Mouse (Mus musculus) embryonic facial prominence, embryonic 13.5 days (tissue): Measurements from ENCODE around the gene Ropn1l. TPM values are rescaled to one million over a fixed set of nuclear protein-coding genes. Genes with fewer than 3 reads are reported as not detected.

Experiments
- ATAC-seq: fragments of 200-750 bp; cut with Nextera tagmentation; 2 replicates; pipeline ENCODE4 v1.8.0; 2017; ENCODE audit warnings: low read depth; ENCODE audit not compliant: insufficient number of reproducible peaks, insufficient read depth, low FRiP score, low TSS enrichment
- H3K27ac ChIP-seq: fragments of 300-500 bp; sonication (generic); 2 replicates; pipeline ENCODE4 v1.5.1; 2015; ENCODE audit warnings: moderate library complexity, mild to moderate bottlenecking, inconsistent platforms
- H3K27me3 ChIP-seq: fragments of 300-500 bp; sonication (generic); 2 replicates; pipeline ENCODE4 v1.6.1; 2015; ENCODE audit warnings: mild to moderate bottlenecking, inconsistent platforms
- H3K36me3 ChIP-seq: fragments of 300-500 bp; sonication (generic); 2 replicates; pipeline ENCODE4 v1.6.1; 2015; ENCODE audit warnings: mild to moderate bottlenecking, inconsistent platforms
- H3K4me1 ChIP-seq: fragments of 300-500 bp; sonication (generic); 2 replicates; pipeline ENCODE4 v1.6.1; 2015; ENCODE audit warnings: inconsistent platforms
- H3K4me2 ChIP-seq: fragments of 300-500 bp; sonication (generic); 2 replicates; pipeline ENCODE4 v1.6.1; 2015; ENCODE audit warnings: moderate library complexity, mild to moderate bottlenecking, inconsistent platforms
- H3K4me3 ChIP-seq: fragments of 300-500 bp; sonication (generic); 2 replicates; pipeline ENCODE4 v1.5.1; 2015; ENCODE audit warnings: mild to moderate bottlenecking, inconsistent platforms
- H3K9ac ChIP-seq: fragments of 300-500 bp; sonication (generic); 2 replicates; pipeline ENCODE4 v1.6.1; 2015; ENCODE audit warnings: mild to moderate bottlenecking, inconsistent platforms
- H3K9me3 ChIP-seq: fragments of 300-500 bp; sonication (generic); 2 replicates; pipeline ENCODE4 v1.6.1; 2016; ENCODE audit warnings: inconsistent platforms
- WGBS: fragments of 180-500 bp; shearing (Covaris S2); methylation state at CpG from one replicate; pipeline ENCODE4 v1.1.7; 2015; ENCODE audit warnings: mixed read lengths; 5-methylcytosine and 5-hydroxymethylcytosine counted together
- polyA plus RNA-seq: library from polyadenylated mRNA; unstranded; fragments of >200 nt; fragmentation: Nextera tagmentation; extraction: Ambion mirVana; gene quantifications from 2 replicates; pipeline ENCODE4 v1.2.1, GENCODE M21; 2015

Ropn1l gene
- polyA plus RNA-seq, 1 experiment from 2014 or later = 1.5 TPM

GRCm38 (mm10) chr15:31402200-31402892, 51.2 kb downstream of the Ropn1l start:
- Histone ChIP-seq H3K36me3 (no peaks in the 10 kb centered on the region), H3K4me2 (no peak overlapping the region), H3K27ac (no peak overlapping the region), H3K27me3 (no peaks in the 10 kb centered on the region), H3K9ac (no peak overlapping the region), H3K4me1 (no peaks in the 10 kb centered on the region), H3K9me3 (no peaks in the 10 kb centered on the region), H3K4me3 (no peak overlapping the region)
- WGBS = 77% methylated on average over 12 of the region's 12 CpGs
- no peak for ATAC-seq

DNA sequence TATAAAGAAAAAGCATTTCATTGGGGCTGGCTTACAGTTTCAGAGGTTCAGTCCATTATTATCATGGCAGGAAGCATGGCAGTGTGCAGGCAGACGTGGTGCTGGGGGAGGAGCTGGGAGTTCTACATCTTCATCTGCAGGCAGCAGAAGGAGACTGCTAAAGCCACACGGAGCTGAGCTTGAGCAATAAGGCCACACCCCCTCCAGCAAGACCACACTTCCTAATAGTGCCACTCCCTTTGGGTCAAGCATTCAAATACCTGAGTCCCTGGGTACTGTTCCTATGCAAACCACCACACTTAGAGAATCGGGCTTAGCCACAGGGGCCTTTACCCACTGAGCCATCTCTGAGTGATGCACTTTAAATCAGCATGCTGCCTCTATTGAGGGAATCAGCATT, 52.6 kb downstream of the Ropn1l start:
- WGBS = 34% methylated on average over 3 of the region's 3 CpGs
- H3K27me3 ChIP-seq = no peaks in the 10 kb centered on the region
- no peaks in the 10 kb centered on the region for H3K9me3 ChIP-seq
- no peak for ATAC-seq
- H3K4me1 ChIP-seq = no peaks in the 10 kb centered on the region
- no peak overlapping the region for H3K9ac ChIP-seq
- H3K4me2 ChIP-seq = no peak overlapping the region
- H3K27ac ChIP-seq = no peak overlapping the region
- H3K4me3 ChIP-seq = no peak overlapping the region
- no peaks in the 10 kb centered on the region for H3K36me3 ChIP-seq

GRCm38 (mm10) chr15:31398769-31399168, 54.8 kb downstream of the Ropn1l start:
- ATAC-seq = no peak
- 95% methylated on average over 13 of the region's 13 CpGs for WGBS
- Histone ChIP-seq H3K36me3 (no peaks in the 10 kb centered on the region), H3K4me1 (no peaks in the 10 kb centered on the region), H3K27me3 (no peaks in the 10 kb centered on the region), H3K4me2 (no peak overlapping the region), H3K27ac (no peak overlapping the region), H3K9ac (no peak overlapping the region), H3K9me3 (no peaks in the 10 kb centered on the region), H3K4me3 (no peak overlapping the region)

DNA sequence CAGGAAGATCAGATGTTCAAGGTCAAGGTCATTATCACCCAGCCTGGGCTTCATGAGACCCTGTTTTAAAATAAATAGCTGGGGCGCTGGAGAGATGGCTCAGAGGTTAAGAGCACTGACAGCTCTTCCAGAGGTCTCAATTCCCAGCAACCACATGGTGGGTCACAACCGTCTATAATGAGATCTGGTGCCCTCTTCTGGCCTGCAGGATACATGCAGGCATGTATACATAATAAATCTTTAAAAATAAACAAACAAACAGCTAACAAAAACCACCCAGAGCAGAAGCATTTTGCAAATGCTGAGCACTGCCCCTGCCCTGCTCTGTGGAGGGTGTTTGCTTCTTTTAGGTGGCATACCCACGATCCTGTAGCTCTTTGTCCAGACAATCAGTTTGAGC, 56.2 kb downstream of the Ropn1l start:
- Histone ChIP-seq H3K27me3 (no peaks in the 10 kb centered on the region), H3K36me3 (no peaks in the 10 kb centered on the region), H3K4me1 (no peaks in the 10 kb centered on the region), H3K4me2 (no peak overlapping the region), H3K4me3 (no peak overlapping the region), H3K9ac (no peak overlapping the region), H3K9me3 (no peaks in the 10 kb centered on the region), H3K27ac (no peak overlapping the region)
- no peak for ATAC-seq
- 78% methylated on average over 3 of the region's 3 CpGs for WGBS

- Histone ChIP-seq H3K9me3 (no peaks in the 10 kb centered on the region), H3K4me2 (no peak overlapping the region), H3K9ac (no peak overlapping the region), H3K27ac (no peak overlapping the region), H3K4me1 (no peaks in the 10 kb centered on the region), H3K36me3 (no peaks in the 10 kb centered on the region), H3K27me3 (no peaks in the 10 kb centered on the region), H3K4me3 (no peak overlapping the region)
- no peak for ATAC-seq
- 80% methylated on average over 5 of the region's 5 CpGs for WGBS
These were observed 56.8 kb downstream of the Ropn1l start for GRCm38 (mm10) chr15:31396755-31397154.

- Histone ChIP-seq H3K27ac (no peak overlapping the region), H3K9ac (no peak overlapping the region), H3K4me3 (no peak overlapping the region), H3K4me1 (no peaks in the 10 kb centered on the region), H3K9me3 (no peaks in the 10 kb centered on the region), H3K36me3 (no peaks in the 10 kb centered on the region), H3K4me2 (no peak overlapping the region), H3K27me3 (no peaks in the 10 kb centered on the region)
- no peak for ATAC-seq
- 80% methylated on average over 4 of the region's 4 CpGs for WGBS
These were observed 57.6 kb downstream of the Ropn1l start for GRCm38 (mm10) chr15:31395986-31396385.

GRCm38 (mm10) chr15:31393402-31393801, 60.1 kb downstream of the Ropn1l start:
- no peak overlapping the region for H3K27ac ChIP-seq
- no peak for ATAC-seq
- H3K9ac ChIP-seq = no peak overlapping the region
- H3K4me2 ChIP-seq = no peak overlapping the region
- no peaks in the 10 kb centered on the region for H3K9me3 ChIP-seq
- no peaks in the 10 kb centered on the region for H3K4me1 ChIP-seq
- H3K4me3 ChIP-seq = no peak overlapping the region
- 67% methylated on average over 6 of the region's 6 CpGs for WGBS
- H3K36me3 ChIP-seq = no peaks in the 10 kb centered on the region
- H3K27me3 ChIP-seq = no peaks in the 10 kb centered on the region

GRCm38 (mm10) chr15:31392705-31393104, 60.8 kb downstream of the Ropn1l start:
- Histone ChIP-seq H3K27me3 (no peaks in the 10 kb centered on the region), H3K4me2 (no peak overlapping the region), H3K27ac (no peak overlapping the region), H3K9ac (no peak overlapping the region), H3K36me3 (no peaks in the 10 kb centered on the region), H3K4me1 (no peaks in the 10 kb centered on the region), H3K4me3 (no peak overlapping the region), H3K9me3 (no peaks in the 10 kb centered on the region)
- WGBS = 79% methylated on average over 7 of the region's 7 CpGs
- no peak for ATAC-seq

DNA sequence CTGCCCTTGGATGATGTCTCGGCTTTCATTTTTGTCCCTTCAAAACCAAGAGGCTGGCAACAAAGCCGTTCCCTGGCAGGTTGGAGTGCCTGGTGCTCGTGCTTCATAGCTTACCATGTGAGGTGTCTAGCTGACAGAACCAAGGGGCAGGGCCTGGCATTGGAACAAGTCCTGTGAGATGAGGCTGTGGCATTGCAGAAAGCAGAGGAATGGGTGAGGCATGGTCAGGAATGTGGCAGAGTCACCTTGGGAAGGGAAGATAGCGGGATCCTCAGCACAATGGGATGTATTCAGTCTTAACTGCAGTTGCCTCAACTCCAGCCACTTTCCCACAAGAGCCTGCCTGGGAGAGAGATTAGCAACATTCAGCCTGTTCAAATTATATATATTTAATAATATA, 61.4 kb downstream of the Ropn1l start:
- ATAC-seq = no peak
- Histone ChIP-seq H3K27ac (no peak overlapping the region), H3K27me3 (no peaks in the 10 kb centered on the region), H3K4me1 (no peaks in the 10 kb centered on the region), H3K9me3 (no peaks in the 10 kb centered on the region), H3K4me2 (no peak overlapping the region), H3K9ac (no peak overlapping the region), H3K4me3 (no peak overlapping the region), H3K36me3 (no peaks in the 10 kb centered on the region)
- 78% methylated on average over 4 of the region's 4 CpGs for WGBS

Other genes starting within 250 kb of the Ropn1l start
- gene Dap, start 229.4 kb downstream of the Ropn1l start, polyA plus RNA-seq = 94.8 and 95.7 TPM in 2 replicates
- 0.32 and 0.74 TPM in 2 replicates for gene Ankrd33b, start 86.0 kb downstream of the Ropn1l start, polyA plus RNA-seq
- gene March6, start 77.3 kb upstream of the Ropn1l start, polyA plus RNA-seq = 29.1 and 33.0 TPM in 2 replicates
- gene Cmbl, start 111.7 kb upstream of the Ropn1l start, polyA plus RNA-seq = 2.4 and 2.7 TPM in 2 replicates
- gene Cct5, start 148.1 kb upstream of the Ropn1l start, polyA plus RNA-seq = 537 and 566 TPM in 2 replicates
- gene Fam173b, start 148.1 kb upstream of the Ropn1l start, polyA plus RNA-seq = 12.4 and 12.8 TPM in 2 replicates